Mouse (Mus musculus) heart, adult 2 months (tissue): Measurements from ENCODE around the gene Tspan2. TPM values are rescaled to one million over a fixed set of nuclear protein-coding genes. Genes with fewer than 3 reads are reported as not detected.

ENCODE experiments used
- DNase-seq, 2 experiments: peaks; one replicate each; pipeline ENCODE4 v3.0.0; 2021
- H3K27ac ChIP-seq: fragments of 200-600 bp; 2 replicates; pipeline ENCODE4 v1.8.1; 2022
- H3K27me3 ChIP-seq: fragments of 200-500 bp; 2 replicates; pipeline ENCODE4 v1.6.1; 2012; ENCODE audit warnings: mild to moderate bottlenecking, low read length, inconsistent platforms, mixed read lengths; ENCODE audit not compliant: control insufficient read depth, insufficient read depth
- H3K36me3 ChIP-seq: fragments of 200-500 bp; 2 replicates; pipeline ENCODE4 v1.6.1; 2012; ENCODE audit warnings: low read length, inconsistent platforms; ENCODE audit not compliant: control insufficient read depth, insufficient read depth
- H3K4me1 ChIP-seq: fragments of 200-500 bp; 2 replicates; pipeline ENCODE4 v1.6.1; 2011; ENCODE audit warnings: low read length; ENCODE audit not compliant: control insufficient read depth, insufficient read depth
- H3K4me3 ChIP-seq: fragments of 200-600 bp; 2 replicates; pipeline ENCODE4 v1.8.1; 2022
- H3K79me2 ChIP-seq: fragments of 200-500 bp; replicated peaks from 2 replicates; pipeline ENCODE4 v1.6.1; 2012; ENCODE audit warnings: mild to moderate bottlenecking, inconsistent platforms, low read length, moderate library complexity, mixed read lengths; ENCODE audit not compliant: control insufficient read depth, insufficient read depth
- H3K9ac ChIP-seq: fragments of 200-500 bp; 2 replicates; pipeline ENCODE4 v1.6.1; 2012; ENCODE audit warnings: low read depth, mild to moderate bottlenecking, control low read depth, inconsistent platforms, low read length, mixed read lengths
- CTCF ChIP-seq: fragments of 200-600 bp; IDR thresholded peaks from 2 replicates; pipeline ENCODE4 v1.8.1; 2022; ENCODE audit warnings: antibody characterized with exemption, mild to moderate bottlenecking, moderate library complexity
- EP300 ChIP-seq: fragments of 200-500 bp; IDR thresholded peaks from 2 replicates; pipeline ENCODE4 v1.6.1; 2011; ENCODE audit warnings: low read depth, low read length, control low read depth; ENCODE audit not compliant: insufficient read depth
- POLR2A ChIP-seq: fragments of 200-500 bp; IDR thresholded peaks from 2 replicates; pipeline ENCODE4 v1.6.1; 2011; ENCODE audit warnings: mild to moderate bottlenecking, low read depth, low read length, control low read depth; ENCODE audit not compliant: insufficient read depth
- WGBS: fragments of 180-500 bp; shearing (Covaris S2); methylation state at CpG from one replicate; pipeline ENCODE4 v1.1.7; 2018; 5-methylcytosine and 5-hydroxymethylcytosine counted together
- intact Hi-C: fragments of 180-260 bp; cut with DNase I; formaldehyde crosslinking; loops from one replicate; pipeline ENCODE4 v1.15.1; 2025
- long read RNA-seq: library from polyadenylated mRNA; stranded (forward); transcript quantifications from one replicate; pipeline ENCODE4 v2.0.0, GENCODE M21; 2021
- polyA plus RNA-seq: library from polyadenylated mRNA; depleted of rRNA; stranded (reverse); fragments of >200 nt; gene quantifications from 2 replicates; pipeline ENCODE4 v1.2.3, GENCODE M21; 2012; rRNA removed
- total RNA-seq, 2 experiments: library from RNA; stranded (reverse); gene quantifications; 2 replicates each; pipeline ENCODE4 v1.2.3; 2021

Tspan2 gene
- total RNA-seq (1 to 10 TPM; 8.4 to 9.4 TPM), polyA plus RNA-seq (4.2 and 9.8 TPM in 2 replicates)
- long read RNA-seq, full-length matches to known transcripts: 3 of 4 reads
- long read RNA-seq, partial matches to known transcripts: 0 of 4 reads
- long read RNA-seq, other reads (novel, unspliced or antisense): 1 of 4 reads

DNA sequence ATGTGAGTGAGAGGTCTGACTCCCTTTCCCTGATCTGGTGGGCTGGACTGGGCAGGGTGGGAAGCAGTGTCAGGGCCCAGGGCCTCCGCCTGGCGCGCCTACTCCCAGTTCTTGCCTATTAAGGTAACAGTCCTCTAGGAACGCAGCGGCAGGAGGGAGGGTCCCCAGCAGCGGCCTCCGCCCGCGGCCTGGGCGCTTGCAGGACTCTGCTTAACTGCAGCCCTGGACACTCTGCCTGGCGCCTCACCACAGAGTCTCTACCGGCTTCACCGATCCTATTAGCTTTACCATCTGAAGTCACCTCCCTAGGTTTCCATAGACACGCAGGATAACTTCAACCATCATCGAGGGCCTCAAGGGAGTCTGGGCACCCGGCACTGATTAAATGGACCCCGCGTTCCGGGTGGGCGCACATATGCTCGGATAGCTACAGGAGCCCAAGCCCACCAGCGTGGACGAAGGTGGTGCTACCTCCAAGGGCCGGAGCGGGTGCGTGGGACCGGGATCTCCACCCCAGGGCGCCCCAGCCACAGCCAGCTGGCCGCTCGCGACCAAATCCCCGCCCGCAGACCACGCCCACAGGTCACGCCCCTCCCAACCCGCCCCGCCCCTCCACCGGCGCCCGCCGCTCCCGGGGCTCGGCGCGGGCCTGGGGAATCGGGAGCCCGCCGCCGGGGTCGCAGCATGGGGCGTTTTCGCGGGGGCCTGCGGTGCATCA lies at the start of gene Tspan2:
Tspan2 (plus strand) TSS at position 217 of the 718 bp plus-strand sequence.
- Histone ChIP-seq H3K27me3 (no peaks in the 10 kb centered on the region), H3K36me3 (peaks cover 2% of the 10 kb centered on the region; the same call in 1 of the 2 replicates), H3K4me1 (peaks cover 23% of the 10 kb centered on the region), H3K79me2 (no peaks in the 10 kb centered on the region), H3K9ac (peak within 1 kb of the TSS; percentile 86), H3K27ac (peak within 1 kb of the TSS; percentile 77), H3K4me3 (peak within 1 kb of the TSS; percentile 72)
- TF ChIP-seq CTCF (no peak), POLR2A (peak; percentile 51; the same call in 1 of the 2 replicates), EP300 (no peak)
- intact Hi-C loops: loop anchor here (10.0 kb wide), 1 partner anchor 260 kb away; the partner anchor contains the start of gene Sike1
- DNase-seq: peak; percentile 84 to 85
- 2% methylated on average over 49 of the region's 54 CpGs for WGBS

GRCm38 (mm10) chr3:102686861-102687260 lies 47.5 kb upstream of the Tspan2 start:
- Histone ChIP-seq H3K4me1 (no peaks in the 10 kb centered on the region), H3K36me3 (no peaks in the 10 kb centered on the region), H3K27ac (no peak overlapping the region), H3K27me3 (no peaks in the 10 kb centered on the region), H3K4me3 (no peak overlapping the region), H3K9ac (no peak overlapping the region), H3K79me2 (no peaks in the 10 kb centered on the region)
- intact Hi-C loops: loop anchor here (10.0 kb wide), 1 partner anchor 212 kb away; no protein-coding TSS in a partner anchor
- TF ChIP-seq POLR2A (no peak), EP300 (no peak), CTCF (no peak)
- no peak for DNase-seq
- 81% methylated on average over 5 of the region's 5 CpGs for WGBS

GRCm38 (mm10) chr3:102687852-102688251 lies 46.5 kb upstream of the Tspan2 start:
- Histone ChIP-seq H3K9ac (no peak overlapping the region), H3K4me3 (no peak overlapping the region), H3K27ac (no peak overlapping the region), H3K4me1 (no peaks in the 10 kb centered on the region), H3K36me3 (no peaks in the 10 kb centered on the region), H3K79me2 (no peaks in the 10 kb centered on the region), H3K27me3 (no peaks in the 10 kb centered on the region)
- no peak for DNase-seq
- intact Hi-C loops: loop anchor here (10.0 kb wide), 1 partner anchor 213 kb away; no protein-coding TSS in a partner anchor
- 79% methylated on average over 8 of the region's 8 CpGs for WGBS
- TF ChIP-seq EP300: no peak
- TF ChIP-seq CTCF: no peak
- no peak for TF ChIP-seq POLR2A

GRCm38 (mm10) chr3:102691802-102692484 lies 42.4 kb upstream of the Tspan2 start:
- intact Hi-C loops: loop anchor here (1.0 to 10.0 kb wide), 4 partner anchors 357 to 607 kb away; partner anchors contain the start of gene Casq2
- Histone ChIP-seq H3K4me1 (no peaks in the 10 kb centered on the region), H3K36me3 (no peaks in the 10 kb centered on the region), H3K9ac (no peak overlapping the region), H3K4me3 (no peak overlapping the region), H3K27ac (no peak overlapping the region), H3K27me3 (no peaks in the 10 kb centered on the region), H3K79me2 (no peaks in the 10 kb centered on the region)
- peak; percentile 74 to 77 for DNase-seq
- TF ChIP-seq CTCF (peak; percentile 90), POLR2A (no peak), EP300 (peak; percentile 66; the same call in 1 of the 2 replicates)
- WGBS: 35% methylated on average over 11 of the region's 11 CpGs

DNA sequence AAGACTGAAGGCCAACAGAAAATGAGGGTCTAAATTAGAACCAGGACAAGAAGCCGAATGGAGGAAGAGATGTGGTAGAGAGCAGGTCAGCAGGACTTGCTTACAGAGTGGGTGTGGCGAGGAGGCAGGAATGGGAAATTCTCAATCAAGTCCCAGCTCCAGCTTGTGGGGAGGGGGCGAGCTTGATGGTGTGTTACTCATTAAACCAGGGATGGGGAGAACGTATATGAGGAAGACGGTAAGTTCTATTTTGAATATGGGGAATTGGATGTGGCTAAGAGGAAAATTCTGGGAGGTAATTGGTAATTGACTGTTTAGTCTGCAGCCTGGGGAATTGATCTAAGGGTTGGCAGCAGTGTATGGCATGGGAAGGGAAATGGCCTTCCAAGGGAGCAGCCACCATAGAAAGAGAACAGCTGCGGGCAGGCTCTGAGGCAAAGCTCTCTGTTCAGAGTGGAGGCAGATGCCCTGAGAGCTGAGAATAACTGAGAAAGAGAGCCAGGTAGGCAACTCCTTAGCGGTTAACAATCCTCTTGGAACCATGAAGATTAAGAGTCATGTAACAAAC lies 41.5 kb upstream of the Tspan2 start:
- intact Hi-C loops: loop anchor here (1.0 to 10.0 kb wide), 2 partner anchors 444 to 608 kb away; partner anchors contain the start of gene Casq2
- H3K36me3 ChIP-seq: no peaks in the 10 kb centered on the region
- no peaks in the 10 kb centered on the region for H3K27me3 ChIP-seq
- DNase-seq: no peak
- H3K27ac ChIP-seq: no peak overlapping the region
- H3K79me2 ChIP-seq: no peaks in the 10 kb centered on the region
- no peak overlapping the region for H3K4me3 ChIP-seq
- no peaks in the 10 kb centered on the region for H3K4me1 ChIP-seq
- H3K9ac ChIP-seq: no peak overlapping the region
- WGBS: 85% methylated on average over 7 of the region's 7 CpGs
- no peak for TF ChIP-seq POLR2A
- TF ChIP-seq EP300: no peak
- no peak for TF ChIP-seq CTCF
